Mouse (Mus musculus) hindlimb bud, embryonic 11.5 days (tissue): ENCODE results near the gene Steap4.
"Not testable (repeated sequence)": the region's sequence is repeated elsewhere in the genome, so short reads cannot be mapped to it uniquely, and the experiment has no call there.

ENCODE experiments used
- DNase-seq: peaks from one replicate; pipeline ENCODE4 v3.0.0-alpha.2; 2012; ENCODE audit warnings: low read depth, low spot score; ENCODE audit errors: extremely low spot score

Steap4 gene

DNA sequence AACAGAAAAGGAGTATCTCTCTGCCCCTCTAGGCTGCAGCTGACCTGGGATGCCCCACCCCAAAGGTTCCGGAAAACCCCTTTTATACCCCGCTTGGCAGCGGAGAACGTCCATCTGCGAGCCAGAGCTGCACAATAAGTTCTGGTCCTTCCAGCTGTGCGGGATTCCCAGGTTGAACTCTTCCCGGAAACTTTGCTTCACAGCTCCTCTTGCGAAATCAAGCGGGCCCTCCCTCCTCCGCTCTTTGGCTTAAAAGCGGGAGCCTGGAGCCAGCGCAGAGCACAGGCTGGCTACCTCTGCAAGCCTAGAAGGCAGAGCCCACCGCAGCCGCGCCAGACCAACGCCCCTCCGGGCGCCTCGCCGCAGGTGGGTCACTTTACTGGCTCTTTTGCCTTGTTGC is at the start of gene Steap4:
TSS of gene Steap4 (plus strand) at position 282 of the 400 bp plus-strand sequence.
- DNase-seq = no peak

DNA sequence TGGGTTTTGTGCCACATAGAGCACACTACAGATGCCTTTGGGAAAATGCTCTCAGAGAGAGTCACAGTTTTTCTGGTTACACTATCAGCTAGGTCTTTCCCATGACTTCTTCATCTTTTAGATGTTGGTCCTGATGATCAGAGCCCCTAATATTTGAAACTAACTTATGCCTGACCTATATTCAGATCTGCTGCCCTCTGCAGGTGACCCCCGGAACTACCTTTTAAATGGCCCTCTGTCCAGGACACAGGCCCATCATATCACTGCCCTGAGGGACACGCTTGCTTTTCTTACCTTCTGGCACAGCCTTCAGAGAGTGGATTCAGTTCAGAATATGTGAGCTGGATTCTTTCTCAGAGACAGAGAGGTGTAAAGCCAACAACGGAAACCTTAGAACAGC is 48.3 kb upstream of the Steap4 start:
- no peak for DNase-seq

DNA sequence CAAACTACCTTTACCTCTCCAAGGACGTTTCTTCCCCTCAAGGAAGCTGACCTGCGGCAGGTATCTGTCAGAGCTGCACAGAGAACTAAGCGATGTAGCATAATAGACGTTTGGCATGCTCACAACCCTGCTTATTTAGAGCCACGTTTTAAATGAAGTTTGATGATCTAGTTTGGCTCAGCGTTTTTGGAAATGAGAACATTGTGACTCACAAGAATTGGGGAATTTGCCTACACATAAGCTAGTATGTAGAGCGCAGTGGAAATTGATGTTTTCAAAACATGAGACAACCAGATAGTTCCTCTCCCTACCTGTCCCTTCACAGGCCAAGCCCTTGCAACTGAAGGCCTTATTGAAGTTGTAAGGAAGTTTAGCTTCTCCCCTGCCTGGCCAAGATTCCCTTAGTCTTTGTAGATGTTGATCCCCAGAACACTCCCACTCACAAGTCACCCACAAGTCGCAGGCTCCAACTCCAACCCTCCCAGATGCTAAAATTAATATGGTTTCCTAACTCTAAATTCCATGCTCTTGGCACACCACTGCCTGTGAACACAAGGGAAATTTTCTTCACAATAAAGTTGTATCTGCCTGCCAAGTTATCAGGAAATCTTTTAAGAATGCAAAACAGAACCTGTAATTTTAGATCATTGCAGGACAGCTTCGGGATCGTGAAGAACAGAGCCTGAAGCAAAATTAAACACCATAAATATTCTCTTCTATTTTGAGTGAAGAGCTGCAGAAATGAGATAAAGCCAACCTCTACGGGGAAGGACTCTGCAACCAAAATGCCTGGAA is 42.6 kb upstream of the Steap4 start:
- no peak for DNase-seq

DNA sequence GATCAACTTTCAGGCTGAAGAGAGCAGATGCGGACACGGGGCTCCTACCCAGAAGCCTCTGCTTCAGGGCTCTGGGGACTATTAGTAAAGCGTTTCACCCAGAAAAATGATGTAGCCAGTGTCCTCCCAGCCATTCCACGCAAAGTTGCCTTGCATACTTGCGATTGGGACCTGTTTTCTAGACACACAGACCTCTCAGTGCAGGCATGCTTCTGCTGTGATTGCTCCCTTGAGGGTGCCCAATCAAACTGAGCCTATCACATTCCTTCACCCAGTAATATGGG is 42.0 kb upstream of the Steap4 start:
- DNase-seq = no peak

DNA sequence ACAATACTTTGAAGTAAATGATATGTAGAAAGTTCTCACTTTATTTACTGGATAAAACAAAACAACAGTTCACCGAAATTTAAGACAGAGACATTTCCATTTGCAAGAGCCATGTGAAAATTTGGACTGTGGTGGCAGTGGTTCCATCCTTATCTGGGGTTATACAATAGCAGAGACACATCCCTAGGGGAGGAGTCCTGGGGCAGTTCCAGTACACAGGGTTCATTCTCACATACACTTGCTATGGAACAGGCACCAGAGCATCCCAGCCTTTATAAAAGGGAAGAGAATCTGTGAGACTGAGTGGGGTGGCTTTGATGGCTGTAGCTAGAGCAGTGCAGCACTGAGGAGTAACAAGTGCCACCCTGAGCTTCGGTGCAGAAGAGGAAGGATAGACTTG is 40.6 kb upstream of the Steap4 start:
- DNase-seq = no peak

DNA sequence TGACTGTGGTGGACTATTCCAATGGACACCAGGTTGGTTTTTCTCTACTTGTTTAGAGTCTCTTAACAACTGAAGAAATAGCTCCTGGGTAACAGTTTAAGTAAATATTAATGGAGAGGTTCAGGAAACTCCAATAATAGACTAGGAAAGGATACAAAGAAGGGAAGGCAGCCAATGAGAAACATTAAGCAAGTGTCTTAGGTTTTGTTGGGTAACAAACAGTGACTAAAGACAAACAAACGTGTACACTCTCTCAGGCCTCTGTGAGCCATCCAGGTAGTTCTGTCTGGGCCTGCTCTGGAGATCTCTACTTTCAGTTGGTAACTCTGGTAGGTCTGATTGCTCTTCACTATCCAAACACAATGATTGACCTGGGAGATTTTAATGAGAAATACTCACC is 37.5 kb upstream of the Steap4 start:
- no peak for DNase-seq

DNA sequence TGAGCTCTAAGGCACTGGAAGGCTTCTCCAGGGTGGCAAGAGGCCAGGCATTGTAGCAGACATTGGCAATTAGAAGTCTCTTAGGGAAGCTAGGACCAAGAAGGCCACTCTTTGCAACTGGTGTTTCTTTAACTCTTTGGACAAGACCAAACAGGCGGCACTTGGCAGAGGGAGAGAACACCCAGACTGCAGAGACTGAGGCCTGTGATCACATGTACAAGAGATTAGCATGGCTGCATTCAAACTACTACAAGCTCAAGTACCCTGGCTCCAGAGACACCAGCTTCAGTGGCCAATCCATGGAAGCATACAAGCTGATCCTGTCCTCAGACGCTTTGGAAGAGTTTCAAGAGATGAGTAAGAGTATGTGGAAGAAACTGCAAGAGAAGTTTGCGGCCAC is 36.6 kb upstream of the Steap4 start:
- DNase-seq = no peak

DNA sequence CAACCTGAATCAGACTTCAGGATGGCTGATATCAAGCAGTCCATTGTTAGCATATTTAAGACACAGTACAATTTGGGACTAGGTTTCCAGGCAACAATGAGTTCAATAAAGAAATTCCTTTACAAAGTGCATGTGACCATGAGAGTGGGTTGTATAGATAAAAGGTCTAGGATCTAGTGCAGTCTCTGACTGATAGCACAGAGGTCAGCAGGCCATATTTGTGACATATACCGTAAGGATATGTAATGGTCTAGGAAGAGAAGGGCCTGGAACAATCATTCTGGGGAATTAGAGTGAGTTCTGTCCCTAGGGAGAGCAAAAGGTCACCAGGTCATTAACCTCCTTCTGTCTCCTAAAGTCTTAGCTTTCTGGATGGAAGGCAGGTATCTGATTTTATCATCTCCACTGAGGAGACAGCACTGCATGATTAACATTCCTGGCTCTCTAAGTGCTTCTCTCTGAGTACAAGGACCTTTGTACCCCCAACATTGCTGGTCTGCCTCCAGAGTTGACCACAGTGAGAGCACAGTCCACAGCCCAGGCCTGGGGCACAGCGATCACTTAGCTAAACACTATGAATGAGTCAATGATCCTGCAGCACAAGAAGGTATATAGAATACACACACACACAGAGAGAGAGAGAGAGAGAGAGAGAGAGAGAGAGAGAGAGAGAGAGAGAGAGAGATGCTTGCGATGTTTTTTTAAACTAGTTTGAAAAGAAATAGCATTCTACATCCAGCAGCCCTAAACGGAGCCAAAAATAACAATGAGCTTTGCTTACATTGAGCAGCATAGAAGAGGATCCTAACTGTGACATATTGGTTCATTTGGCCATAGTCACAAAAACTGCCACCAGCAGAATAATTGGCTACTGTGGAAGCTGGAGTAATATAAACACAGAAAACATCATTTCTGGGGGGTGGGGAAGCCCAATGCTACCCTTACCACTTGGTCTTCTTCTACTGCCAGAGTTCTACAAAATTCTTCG is 27.7 kb upstream of the Steap4 start:
- no peak for DNase-seq

DNA sequence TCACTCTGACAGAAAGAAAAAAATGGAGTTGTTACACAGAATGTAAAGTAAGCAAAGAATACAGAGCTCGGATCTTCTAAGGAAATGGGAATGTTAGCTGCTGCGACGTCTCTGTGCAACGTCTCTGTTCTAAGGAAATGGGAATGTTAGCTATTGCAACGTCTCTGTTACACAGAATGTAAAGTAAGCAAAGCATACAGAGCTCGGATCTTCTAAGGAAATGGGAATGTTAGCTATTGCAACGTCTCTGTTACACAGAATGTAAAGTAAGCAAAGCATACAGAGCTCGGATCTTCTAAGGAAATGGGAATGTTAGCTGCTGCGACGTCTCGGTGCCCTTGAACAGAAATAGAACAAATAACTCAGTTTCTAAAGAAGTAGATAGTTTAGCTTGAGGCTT is 26.8 kb upstream of the Steap4 start:
- DNase-seq = not testable (repeated sequence)

DNA sequence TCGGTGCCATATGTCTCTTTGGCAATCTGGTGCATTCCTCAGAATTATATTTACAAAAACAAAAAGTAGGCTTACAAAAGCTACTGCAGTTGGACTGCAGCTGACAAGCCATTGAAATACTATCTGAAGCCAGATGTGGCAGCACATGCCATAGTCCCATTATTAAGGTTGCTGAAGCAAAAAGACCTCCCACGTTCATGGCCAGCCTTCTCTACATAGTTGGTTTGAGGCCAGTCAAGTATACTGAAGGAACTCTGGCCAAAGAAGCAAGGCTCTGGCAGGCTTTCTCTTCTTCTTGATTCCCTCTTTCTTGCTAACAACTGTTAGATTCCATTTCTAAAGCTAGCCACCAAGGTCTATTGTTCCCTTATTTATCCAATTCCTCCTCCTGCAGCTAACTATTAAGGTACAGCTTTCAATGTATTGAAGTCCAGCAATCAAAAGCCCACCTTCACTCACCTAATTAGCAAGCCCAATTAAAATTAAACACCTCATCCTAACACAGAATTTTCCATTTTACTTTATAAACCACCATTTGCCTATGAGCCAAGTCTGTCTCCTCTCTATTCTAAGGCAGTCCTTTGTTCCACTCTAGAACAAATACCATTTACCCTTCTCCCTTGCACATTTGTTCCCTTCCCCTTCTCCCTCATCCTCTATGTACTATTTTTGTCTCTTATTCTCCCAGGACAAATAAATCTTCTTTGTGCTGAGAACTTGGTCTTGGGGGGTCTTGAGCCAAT is 26.2 kb upstream of the Steap4 start:
- no peak for DNase-seq

DNA sequence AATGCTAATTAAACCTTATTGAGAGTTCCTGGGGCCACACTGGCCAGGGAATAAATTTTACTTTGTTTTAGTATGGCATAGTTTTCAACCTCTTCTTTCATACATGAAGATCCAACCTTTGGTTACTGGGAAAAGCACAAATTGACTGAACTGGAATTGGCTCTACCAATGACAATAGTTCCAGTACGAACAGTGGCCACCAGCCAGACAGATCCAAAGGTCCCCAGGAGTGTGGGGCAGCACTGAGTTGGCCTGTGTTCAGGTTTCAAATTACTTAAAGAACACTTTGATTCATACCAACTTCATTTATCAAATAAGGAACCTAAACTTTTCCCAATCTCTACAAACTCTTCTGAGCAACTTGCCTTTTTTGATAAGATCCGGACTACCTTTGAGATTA is 5.4 kb upstream of the Steap4 start:
- DNase-seq = no peak

DNA sequence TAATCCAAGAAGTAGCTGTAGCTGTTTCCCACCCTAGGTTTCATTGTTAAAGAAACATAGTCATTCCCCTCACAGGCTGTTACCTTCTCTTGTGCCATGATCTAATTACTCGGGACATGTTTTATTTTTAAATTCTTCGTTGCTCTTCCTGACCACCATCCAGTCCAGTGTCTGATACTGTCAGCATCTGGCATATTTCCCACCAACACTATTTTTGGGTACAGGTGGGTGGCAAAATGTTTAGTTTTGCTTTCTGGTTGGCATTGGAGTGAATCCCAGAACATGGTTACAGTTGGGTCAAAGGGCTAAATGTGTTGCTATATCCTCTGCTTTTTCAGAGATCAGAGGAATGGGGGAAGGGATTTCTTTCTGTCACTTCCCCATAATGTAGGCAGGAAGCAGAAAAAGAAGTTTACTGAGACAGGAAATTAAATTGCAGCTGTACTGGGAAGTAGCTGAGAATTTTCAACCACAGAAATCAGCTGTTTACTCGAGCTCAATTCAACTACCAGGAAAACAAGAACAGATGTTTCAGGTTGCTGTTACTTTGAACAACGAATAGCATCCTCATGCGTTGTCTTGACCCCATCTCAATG is 4.8 kb upstream of the Steap4 start:
- no peak for DNase-seq

DNA sequence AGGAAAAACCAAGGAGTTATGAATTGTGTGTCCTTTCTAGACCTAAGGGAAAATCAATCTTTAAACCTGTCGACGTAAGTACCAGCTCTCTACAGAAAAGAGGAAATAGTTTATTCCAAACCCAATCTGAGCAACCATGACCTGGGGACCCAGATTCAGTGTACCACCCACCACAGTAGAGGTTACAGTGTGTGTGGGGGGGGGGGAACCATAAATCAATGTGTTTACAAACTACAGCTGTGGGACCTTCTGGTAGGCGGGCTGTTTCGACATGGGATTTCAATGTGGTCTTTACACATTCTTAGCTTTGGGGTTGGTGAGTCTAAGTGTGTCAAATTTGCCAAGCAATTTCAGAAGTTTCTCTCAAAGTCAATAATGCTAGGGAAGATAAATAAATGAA is 2.2 kb upstream of the Steap4 start:
- no peak for DNase-seq

DNA sequence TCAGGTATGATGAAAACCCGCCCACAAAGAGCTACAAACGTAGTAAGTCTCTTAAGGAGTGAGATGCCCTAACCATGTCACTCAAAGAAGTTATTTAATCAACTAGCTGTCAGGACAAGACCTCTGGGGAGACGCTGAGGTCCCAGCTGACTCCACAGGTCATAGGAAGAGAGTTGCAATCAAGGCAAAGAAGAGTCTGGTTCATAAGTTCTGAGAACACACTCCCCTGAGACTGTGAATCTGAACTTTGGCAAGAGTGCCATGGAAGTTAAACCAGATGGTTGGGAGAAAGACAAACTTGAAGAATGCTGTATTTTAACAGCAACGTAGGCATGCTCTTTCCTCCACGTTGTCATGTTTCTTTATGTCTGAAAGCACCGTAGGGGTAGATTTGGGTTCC is 971 bp upstream of the Steap4 start:
- no peak for DNase-seq

DNA sequence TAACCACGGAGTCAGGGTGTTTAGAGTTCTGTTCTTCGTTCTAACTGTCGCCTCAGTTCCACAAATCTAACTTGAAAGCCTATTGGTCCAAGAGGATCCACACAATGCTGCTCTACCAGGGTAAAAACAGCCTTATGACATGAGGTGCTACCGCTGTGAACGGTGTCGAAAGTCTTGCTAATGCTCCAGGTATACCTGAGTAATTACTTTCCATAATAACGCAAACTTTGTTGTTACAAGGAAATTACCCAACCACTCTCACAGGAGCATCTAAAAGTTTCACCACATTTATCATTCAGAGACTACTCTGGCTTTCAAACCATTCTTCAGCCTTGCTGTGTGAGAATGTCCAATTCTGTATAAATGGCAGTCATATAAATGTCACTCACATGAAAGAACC is 856 bp downstream of the Steap4 start:
- DNase-seq = no peak

DNA sequence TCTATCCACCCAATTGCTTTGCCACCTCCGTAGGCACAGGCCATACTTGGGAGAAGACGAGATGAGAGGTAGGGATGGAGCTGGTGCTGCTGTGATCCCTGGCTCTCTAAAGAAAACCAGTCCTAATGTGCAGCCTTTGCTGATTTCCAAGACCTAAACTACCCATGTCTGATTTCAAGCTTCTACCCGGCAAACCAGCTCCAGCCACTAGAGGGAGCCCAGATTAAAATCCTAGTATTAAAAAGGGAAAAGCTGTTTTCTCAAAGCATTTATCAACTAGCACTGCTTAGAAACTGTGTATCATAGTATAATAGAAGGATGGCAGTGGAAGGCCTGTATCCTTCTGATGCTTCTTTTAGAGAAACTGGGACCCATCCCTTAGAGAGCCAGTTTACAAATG is 5.0 kb downstream of the Steap4 start:
- DNase-seq = no peak

DNA sequence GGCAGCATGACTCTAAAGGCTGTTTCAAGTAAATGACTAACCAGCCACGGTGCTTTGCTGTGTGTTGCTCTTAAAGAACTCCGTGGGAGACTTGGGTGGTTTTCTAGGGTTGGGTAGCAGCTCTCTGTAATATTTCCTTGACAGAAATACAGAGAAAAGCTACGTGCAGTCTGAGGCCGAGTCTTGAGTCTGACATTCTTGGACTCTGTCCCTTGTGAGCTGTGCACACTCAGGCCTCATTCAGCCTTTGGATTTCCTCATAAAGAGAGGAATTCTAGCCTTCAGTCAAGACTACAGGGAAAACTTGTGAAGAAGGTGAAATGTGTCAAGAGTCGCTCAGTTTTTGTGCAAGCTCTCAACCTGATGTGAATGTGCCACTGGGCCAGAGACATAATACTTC is 7.9 kb downstream of the Steap4 start:
- no peak for DNase-seq

DNA sequence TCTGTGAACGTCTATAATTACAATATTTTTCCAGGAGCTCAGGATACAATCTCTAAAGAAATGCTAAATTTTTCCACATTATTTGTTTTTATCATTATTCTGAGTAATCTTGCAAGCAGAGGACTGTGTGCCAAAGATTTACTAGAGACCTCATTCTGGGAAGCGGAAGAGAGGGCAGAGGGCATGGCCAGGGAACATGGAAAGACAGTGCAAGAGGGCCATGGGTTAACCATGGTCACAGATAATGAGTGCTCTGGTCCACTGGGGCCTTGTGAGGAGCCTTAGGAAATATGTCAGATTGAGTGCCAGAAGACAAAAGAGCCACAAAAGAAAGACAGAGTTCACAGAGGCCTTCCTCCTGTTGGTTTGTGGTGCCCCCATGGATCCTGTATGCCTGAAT is 12.0 kb downstream of the Steap4 start:
- DNase-seq = no peak

DNA sequence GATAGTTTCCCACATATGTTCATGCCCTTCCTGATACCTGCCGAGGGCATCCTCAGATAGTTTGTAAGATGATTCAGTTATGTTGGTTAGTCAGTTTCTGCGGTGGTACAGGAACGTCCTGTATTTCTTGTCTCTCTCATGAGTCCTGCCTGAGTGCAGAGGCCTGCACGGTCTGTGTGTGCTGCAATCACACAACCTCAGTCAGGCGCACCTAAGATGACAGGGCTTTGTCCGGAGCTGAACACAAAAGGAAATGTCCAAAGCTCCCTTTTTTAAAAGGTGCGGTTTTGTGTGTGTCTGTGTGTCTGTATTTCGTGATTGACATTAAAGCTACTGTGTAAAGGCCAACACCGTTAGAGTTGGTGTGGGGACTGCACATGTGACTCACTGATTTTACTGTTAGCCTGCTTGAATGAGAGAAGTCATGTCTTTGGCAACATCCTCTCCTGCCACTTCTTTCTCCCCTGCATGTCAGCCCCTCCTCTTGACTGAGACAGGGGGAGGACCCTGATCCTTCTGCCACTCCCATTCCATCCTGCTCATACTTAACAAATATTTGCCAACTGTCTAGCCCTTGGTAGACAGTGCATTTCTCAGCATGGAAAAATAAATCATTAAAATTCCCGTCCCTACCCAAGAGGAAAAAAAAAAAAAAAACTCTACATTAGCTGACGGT is 14.4 kb downstream of the Steap4 start:
- no peak for DNase-seq

DNA sequence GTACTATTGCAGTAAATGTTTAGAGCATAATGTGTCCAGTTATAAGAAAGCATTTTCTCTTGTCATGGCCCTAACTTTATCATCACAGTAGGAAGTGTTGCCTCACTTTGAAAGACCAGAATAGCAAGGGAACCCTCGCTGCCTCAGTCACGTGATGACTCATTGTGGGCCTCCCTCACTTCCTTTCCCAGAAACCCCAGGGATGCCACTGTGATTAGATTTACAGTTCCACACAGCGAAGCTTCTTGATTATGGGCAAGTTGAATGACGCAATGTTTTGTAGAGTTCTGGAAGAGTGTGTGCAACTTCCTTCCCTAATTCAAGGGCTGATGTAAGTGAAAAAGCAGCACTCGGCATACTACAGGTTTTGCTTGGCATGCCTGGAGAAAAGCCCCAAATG is 20.3 kb downstream of the Steap4 start:
- DNase-seq = no peak

DNA sequence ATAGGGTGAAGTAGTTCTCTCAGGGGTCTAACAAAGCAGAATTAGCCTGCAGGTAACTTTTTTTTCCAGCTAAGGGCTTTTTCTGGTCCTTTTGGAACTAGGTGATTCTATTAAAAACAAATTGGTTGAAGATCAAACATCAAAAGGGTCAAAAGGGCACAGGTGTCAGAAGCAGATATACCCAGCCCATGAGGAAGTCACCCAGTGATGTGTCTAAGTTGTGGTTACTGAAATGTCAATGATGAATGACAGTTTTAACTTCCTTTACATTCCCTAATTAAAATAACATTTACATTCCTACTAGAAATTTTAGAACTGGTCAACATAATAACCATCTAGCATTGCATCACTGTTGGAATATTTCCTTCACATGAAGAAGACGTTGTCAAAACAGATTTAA is 27.7 kb downstream of the Steap4 start:
- DNase-seq = no peak
